Mouse (Mus musculus) embryonic fibroblast, embryonic 13.5 days (primary cell): ENCODE measurements around the gene Mrpl20.

Experiments used
- CTCF ChIP-seq: IDR thresholded peaks from 2 replicates; pipeline ENCODE4 v1.5.1; 2011; ENCODE audit warnings: mild to moderate bottlenecking, control low read depth, low read length, moderate library complexity, borderline replicate concordance; ENCODE audit not compliant: insufficient read depth
- POLR2A ChIP-seq: IDR thresholded peaks from 2 replicates; pipeline ENCODE4 v1.6.1; 2011; ENCODE audit warnings: low read depth, mild to moderate bottlenecking, control low read depth, low read length, moderate library complexity

DNA sequence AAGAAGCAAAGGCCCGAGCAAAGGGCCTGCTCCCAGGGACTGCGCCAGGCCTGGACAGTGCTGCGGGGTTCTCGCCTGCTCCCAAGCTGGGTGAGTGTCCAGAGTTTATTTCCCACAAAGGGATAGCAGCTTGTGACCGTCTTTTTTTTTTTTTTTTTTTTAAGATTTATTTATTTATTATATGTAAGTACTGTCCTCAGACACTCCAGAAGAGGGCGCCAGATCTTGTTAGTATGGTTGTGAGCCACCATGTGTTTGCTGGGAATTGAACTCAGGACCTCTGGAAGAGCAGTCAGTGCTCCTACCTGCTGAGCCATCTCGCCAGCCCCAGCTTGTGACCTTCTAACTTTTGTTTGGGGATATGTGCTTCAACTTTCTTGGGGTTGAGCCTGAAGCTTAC lies 18.3 kb downstream of the Mrpl20 start:
- TF ChIP-seq POLR2A (no peak), CTCF (no peak)
